Mouse (Mus musculus) kidney, embryonic 15.5 days (tissue): ENCODE measurements around the gene Cct3. TPM values are rescaled to one million over a fixed set of nuclear protein-coding genes. Genes with fewer than 3 reads are reported as not detected.
"Not testable (repeated sequence)": the region's sequence is repeated elsewhere in the genome, so short reads cannot be mapped to it uniquely, and the experiment has no call there.

ENCODE experiments used
- ATAC-seq: fragments of 200-750 bp; cut with Nextera tagmentation; replicated peaks from 2 replicates; pipeline ENCODE4 v1.8.0; 2017; ENCODE audit warnings: moderate TSS enrichment; ENCODE audit not compliant: low FRiP score
- H3K27ac ChIP-seq: fragments of 300-500 bp; sonication (generic); 2 replicates; pipeline ENCODE4 v1.5.1; 2015; ENCODE audit warnings: mild to moderate bottlenecking, inconsistent platforms
- H3K27me3 ChIP-seq: fragments of 300-500 bp; sonication (generic); 2 replicates; pipeline ENCODE4 v1.6.1; 2015; ENCODE audit warnings: inconsistent platforms
- H3K36me3 ChIP-seq: fragments of 300-500 bp; sonication (generic); 2 replicates; pipeline ENCODE4 v1.6.1; 2015; ENCODE audit warnings: inconsistent platforms
- H3K4me1 ChIP-seq: fragments of 300-500 bp; sonication (generic); 2 replicates; pipeline ENCODE4 v1.6.1; 2015; ENCODE audit warnings: inconsistent platforms
- H3K4me2 ChIP-seq: fragments of 300-500 bp; sonication (generic); 2 replicates; pipeline ENCODE4 v1.6.1; 2015; ENCODE audit warnings: moderate library complexity, mild to moderate bottlenecking, inconsistent platforms
- H3K4me3 ChIP-seq: fragments of 300-500 bp; sonication (generic); replicated peaks from 2 replicates; pipeline ENCODE4 v1.5.1; 2015; ENCODE audit warnings: mild to moderate bottlenecking, inconsistent platforms
- H3K9ac ChIP-seq: fragments of 300-500 bp; sonication (generic); 2 replicates; pipeline ENCODE4 v1.6.1; 2015; ENCODE audit warnings: mild to moderate bottlenecking, inconsistent platforms
- H3K9me3 ChIP-seq: fragments of 300-500 bp; sonication (generic); replicated peaks from 2 replicates; pipeline ENCODE4 v1.6.1; 2016; ENCODE audit warnings: inconsistent platforms
- WGBS: fragments of 180-500 bp; shearing (Covaris S2); methylation state at CpG from one replicate; pipeline ENCODE4 v1.1.7; 2015; ENCODE audit warnings: mixed read lengths; 5-methylcytosine and 5-hydroxymethylcytosine counted together
- polyA plus RNA-seq: library from polyadenylated mRNA; unstranded; fragments of >200 nt; fragmentation: Nextera tagmentation; extraction: Ambion mirVana; gene quantifications from 2 replicates; pipeline ENCODE4 v1.2.1, GENCODE M21; 2015

Cct3 gene
- polyA plus RNA-seq: 587 and 599 TPM in 2 replicates

DNA sequence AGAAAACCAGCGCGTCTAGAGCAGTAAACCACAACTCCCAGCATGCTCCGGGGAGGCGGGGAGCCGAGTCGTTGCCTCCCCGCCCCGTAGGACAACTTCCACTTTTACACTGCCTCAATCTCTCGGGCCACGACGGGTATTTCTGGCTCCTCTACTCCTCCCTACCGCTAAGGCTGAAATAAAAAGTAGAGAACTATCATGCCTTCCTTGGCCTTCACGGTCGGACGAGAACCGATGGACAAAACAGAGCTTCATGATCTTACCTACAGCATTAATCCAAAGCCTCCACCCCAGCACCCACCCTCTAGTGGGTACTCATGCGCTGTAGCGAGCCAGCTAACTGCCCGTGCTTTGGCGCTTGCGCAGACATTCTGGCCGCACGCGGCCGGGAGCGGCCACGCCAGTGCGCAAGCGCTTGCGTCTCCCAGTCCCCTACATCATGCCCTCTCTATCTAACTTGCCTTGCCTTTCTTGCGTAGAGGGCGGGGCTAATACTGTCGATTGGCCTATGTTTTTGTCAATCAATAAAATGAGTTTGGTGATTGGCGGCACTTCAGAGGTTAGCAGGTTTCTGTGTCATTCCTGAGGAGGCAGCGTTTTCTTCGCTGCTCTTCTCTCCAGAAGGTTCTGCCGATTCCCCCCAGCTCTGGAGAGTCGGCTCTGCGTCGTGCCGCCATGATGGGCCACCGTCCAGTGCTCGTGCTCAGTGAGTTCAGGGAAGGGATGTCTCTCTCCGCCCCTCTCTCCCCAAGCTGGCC, at the start of gene Cct3, which contains the start of gene Tsacc:
Gene Cct3 (plus strand): TSS at position 556 of the 758 bp plus-strand sequence.
Gene Tsacc (minus strand): TSS at position 439 of the 758 bp plus-strand sequence.
- Histone ChIP-seq H3K36me3 (peaks cover 29% of the 10 kb centered on the region), H3K4me1 (peaks cover 10% of the 10 kb centered on the region), H3K4me2 (peak within 1 kb of the TSS; percentile 67), H3K27me3 (no peaks in the 10 kb centered on the region), H3K9ac (peak within 1 kb of the TSS; percentile 78), H3K4me3 (peak within 1 kb of the TSS; percentile 80), H3K27ac (peak within 1 kb of the TSS; percentile 97), H3K9me3 (no peaks in the 10 kb centered on the region)
- peak; percentile 99 for ATAC-seq
- WGBS: under 1% methylated on average over 44 of the region's 44 CpGs

DNA sequence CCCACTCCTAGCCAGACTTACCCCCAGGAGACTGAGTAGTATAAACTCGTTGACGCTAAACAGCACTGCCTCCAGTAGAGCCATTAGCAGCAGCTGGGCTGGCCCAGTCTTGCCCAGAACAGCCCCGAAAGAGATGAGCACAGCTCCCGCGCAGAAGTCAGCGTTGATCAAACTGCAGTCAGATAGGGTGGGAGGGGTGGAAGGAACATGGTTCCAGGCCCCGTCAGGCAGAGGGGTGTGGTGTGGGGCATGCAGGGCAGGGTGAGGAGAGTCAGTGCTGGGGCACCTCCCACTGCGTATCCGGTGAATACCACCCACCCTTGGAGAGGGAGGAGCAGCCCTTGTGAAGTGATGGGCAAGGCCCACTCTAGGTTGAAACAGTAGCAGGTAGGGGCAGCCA, 49.2 kb upstream of the Cct3 start:
- no peak overlapping the region for H3K4me3 ChIP-seq
- no peaks in the 10 kb centered on the region for H3K4me1 ChIP-seq
- ATAC-seq: no peak
- no peak overlapping the region for H3K27ac ChIP-seq
- no peak overlapping the region for H3K9ac ChIP-seq
- H3K27me3 ChIP-seq: peaks cover 54% of the 10 kb centered on the region
- no peak overlapping the region for H3K4me2 ChIP-seq
- 46% methylated on average over 9 of the region's 9 CpGs for WGBS
- H3K9me3 ChIP-seq: no peaks in the 10 kb centered on the region
- no peaks in the 10 kb centered on the region for H3K36me3 ChIP-seq

DNA sequence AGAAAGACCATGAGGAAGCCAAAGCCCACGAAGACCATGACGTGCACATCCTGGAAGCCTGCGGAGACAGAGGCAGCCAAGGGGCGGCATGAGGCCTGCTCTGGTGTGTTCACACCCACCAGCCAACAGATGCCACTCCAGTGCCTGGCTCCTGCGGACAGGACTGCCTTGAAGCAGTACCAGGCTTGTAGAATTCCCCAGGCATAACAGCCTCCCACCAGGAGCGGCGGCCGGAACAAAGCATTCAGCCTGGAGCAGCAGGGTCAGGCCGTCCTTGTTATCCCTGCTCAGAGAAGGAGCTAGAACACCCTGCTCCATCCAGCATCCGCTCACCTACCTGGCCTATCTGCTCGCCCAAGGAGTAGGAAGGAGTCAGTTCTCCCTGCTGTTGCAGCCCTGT, 48.5 kb upstream of the Cct3 start:
- H3K27ac ChIP-seq: no peak overlapping the region
- no peak for ATAC-seq
- no peak overlapping the region for H3K4me2 ChIP-seq
- no peak overlapping the region for H3K9ac ChIP-seq
- 69% methylated on average over 11 of the region's 11 CpGs for WGBS
- no peaks in the 10 kb centered on the region for H3K4me1 ChIP-seq
- H3K4me3 ChIP-seq: no peak overlapping the region
- peaks cover 54% of the 10 kb centered on the region for H3K27me3 ChIP-seq
- H3K9me3 ChIP-seq: no peaks in the 10 kb centered on the region
- H3K36me3 ChIP-seq: no peaks in the 10 kb centered on the region

DNA sequence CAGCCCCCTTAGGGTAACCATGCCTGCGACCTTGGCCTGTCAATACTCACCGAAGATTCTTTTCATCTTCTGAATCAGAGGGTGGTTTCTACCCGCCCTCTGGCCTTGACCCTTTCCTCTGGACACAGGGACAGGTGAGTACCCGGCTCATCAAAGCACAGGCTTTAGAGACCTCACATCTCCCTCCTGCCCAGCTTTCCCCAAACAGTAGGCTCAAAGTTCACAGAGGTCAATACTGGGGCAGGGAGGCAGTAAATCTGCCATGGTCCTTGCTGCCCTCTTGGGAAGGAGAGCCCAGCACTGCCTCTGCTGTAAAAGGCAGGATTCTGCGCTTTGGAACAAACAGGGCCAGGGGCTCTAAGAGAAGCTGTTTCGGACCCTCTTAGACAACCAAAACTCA, 44.2 kb upstream of the Cct3 start:
- Histone ChIP-seq H3K36me3 (no peaks in the 10 kb centered on the region), H3K9me3 (no peaks in the 10 kb centered on the region), H3K9ac (no peak overlapping the region), H3K4me1 (peaks cover 30% of the 10 kb centered on the region), H3K27ac (no peak overlapping the region), H3K4me3 (no peak overlapping the region), H3K27me3 (peaks cover 46% of the 10 kb centered on the region), H3K4me2 (no peak overlapping the region)
- 48% methylated on average over 6 of the region's 6 CpGs for WGBS
- no peak for ATAC-seq

DNA sequence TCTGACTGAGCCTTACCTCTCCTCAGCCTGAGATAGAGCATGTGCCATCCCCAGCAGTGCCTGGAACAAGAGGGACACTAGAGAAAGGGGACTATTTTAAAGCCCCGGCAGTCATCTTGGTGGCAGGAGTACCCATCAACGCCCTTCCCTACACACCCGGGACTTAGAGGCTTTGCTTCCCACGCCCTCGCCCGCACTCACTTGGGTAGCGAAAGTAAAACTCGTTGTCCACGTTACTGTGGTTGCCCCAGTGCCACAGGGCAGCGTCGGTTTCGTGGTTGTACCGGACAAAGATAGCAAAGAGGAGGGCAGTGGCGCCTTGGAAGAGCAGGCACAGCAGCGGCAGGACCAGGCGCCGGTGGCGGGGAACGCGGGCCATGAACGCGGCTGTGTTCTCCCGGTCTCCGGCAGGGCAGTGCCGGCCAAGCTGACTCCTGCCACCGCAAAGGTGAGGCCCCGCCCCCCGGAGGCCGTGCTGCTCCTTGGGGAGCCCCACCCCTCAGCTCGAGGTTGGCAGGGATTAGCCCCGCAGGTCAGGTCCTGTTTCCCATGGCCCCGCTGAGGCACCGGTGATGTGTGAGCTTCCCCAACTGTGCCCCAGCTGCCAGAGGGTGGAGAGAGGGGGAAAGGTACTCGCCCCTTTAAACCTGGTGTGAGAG, 42.5 kb upstream of the Cct3 start, which contains the start of gene Rhbg:
Gene Rhbg (minus strand): TSS at position 442 of the 659 bp plus-strand sequence.
- Histone ChIP-seq H3K9me3 (no peaks in the 10 kb centered on the region), H3K4me2 (peak within 1 kb of the TSS; percentile 66), H3K9ac (peak within 1 kb of the TSS; percentile 35; the same call in 1 of the 2 replicates), H3K27me3 (peaks cover 43% of the 10 kb centered on the region), H3K4me3 (peak within 1 kb of the TSS; percentile 39), H3K27ac (no peak within 1 kb of the TSS), H3K36me3 (no peaks in the 10 kb centered on the region), H3K4me1 (peaks cover 30% of the 10 kb centered on the region)
- 2% methylated on average over 34 of the region's 34 CpGs for WGBS
- ATAC-seq: peak; percentile 61; the same call in 1 of the 2 replicates

DNA sequence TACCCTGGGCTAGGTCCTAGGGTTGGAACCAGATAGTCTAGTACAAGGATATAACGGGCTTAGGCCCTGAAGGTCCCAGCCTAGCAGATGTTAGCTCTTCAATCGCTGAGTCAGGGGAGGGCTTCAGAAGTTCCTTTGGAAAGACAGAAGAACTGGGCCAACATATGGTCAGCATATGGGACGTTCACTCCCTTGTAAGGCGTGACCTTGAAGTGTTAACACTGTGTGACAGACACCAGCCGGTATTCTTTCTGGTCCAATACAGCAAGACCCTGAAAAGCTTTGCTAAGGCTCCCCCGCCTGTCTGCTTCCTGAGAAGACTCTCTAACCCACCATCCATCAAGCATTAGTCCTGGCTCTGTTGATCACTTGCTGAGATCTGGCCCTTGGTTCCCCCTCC, 41.0 kb upstream of the Cct3 start:
- Histone ChIP-seq H3K4me3 (no peak overlapping the region), H3K4me1 (peaks cover 30% of the 10 kb centered on the region), H3K4me2 (no peak overlapping the region), H3K9me3 (no peaks in the 10 kb centered on the region), H3K36me3 (no peaks in the 10 kb centered on the region), H3K9ac (no peak overlapping the region), H3K27ac (peak overlapping the region; percentile 60; the same call in 1 of the 2 replicates), H3K27me3 (peaks cover 43% of the 10 kb centered on the region)
- peak; percentile 50; the same call in 1 of the 2 replicates for ATAC-seq
- WGBS: 36% methylated on average over 6 of the region's 6 CpGs

DNA sequence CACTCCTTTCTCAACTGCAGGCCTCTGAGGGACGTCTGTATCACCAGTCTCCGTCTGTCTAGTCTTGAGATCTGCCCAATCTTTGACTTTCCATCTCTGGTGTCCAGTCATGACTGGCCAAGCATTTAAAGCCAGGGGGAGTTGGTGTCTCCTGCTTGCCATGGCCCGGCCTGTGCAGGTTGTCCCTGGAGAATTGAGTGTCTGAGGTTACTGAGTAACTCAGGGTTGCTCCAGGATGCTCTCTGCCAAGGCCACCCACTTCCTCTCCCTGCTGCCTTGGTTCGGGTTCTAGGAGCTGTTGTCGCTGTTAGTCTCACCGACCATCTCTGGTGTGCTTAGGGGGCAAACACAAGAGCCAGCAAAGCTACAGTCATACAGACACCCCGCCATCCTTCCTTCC, 40.5 kb upstream of the Cct3 start:
- Histone ChIP-seq H3K9ac (no peak overlapping the region), H3K27me3 (peaks cover 43% of the 10 kb centered on the region), H3K4me3 (no peak overlapping the region), H3K4me2 (no peak overlapping the region), H3K27ac (peak overlapping the region; percentile 60; the same call in 1 of the 2 replicates), H3K9me3 (no peaks in the 10 kb centered on the region), H3K4me1 (peaks cover 30% of the 10 kb centered on the region), H3K36me3 (no peaks in the 10 kb centered on the region)
- peak; percentile 69; the same call in 1 of the 2 replicates for ATAC-seq
- 40% methylated on average over 7 of the region's 7 CpGs for WGBS

DNA sequence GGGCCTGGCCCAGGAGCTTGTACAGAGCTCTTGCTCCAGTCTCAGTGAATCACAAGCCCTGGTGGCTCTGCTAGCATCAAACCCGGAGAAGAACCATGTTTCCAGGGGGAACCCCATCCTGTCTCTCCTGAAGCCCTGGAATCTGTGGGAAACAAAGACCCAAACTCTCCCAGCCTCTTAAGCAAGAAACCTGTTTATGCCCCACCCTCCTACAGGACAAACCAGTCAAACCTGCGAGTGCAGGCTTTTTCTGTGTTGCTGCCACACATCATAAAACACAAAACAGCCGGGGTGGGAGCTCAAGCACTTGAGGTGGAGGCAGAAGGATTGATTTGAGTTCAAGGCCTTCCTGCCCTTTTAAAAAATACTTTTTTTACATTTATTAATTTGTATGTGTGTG, 34.6 kb upstream of the Cct3 start:
- no peak overlapping the region for H3K4me2 ChIP-seq
- H3K27ac ChIP-seq: peak overlapping the region; percentile 41; the same call in 1 of the 2 replicates
- H3K9ac ChIP-seq: no peak overlapping the region
- 51% methylated on average over 3 of the region's 3 CpGs for WGBS
- ATAC-seq: no peak
- no peaks in the 10 kb centered on the region for H3K4me1 ChIP-seq
- no peaks in the 10 kb centered on the region for H3K9me3 ChIP-seq
- H3K4me3 ChIP-seq: no peak overlapping the region
- no peaks in the 10 kb centered on the region for H3K36me3 ChIP-seq
- H3K27me3 ChIP-seq: 0 out of 2 replicates have a peak, but pooled peaks cover 6% of the 10 kb centered on the region

DNA sequence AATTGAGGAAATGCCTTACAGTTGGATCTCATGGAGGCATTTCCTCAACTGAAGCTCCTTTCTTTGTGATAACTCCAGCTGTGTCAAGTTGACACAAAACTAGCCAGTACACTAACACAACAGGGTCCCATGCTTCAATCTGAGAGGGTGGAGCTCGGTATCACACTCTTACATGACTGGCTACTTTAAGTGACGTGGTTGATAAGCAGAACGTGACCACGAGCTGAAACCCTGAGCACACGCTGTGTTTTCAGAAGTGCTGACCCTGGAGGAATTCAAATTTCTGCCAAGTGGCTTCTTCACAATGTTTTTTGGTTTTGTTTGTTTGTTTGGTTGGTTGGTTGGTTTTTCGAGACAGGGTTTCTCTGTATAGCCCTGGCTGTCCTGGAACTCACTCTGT, 28.9 kb upstream of the Cct3 start:
- not testable (repeated sequence) for H3K27ac ChIP-seq, H3K27me3 ChIP-seq, H3K9me3 ChIP-seq, H3K9ac ChIP-seq, H3K4me1 ChIP-seq, H3K4me2 ChIP-seq, H3K4me3 ChIP-seq, ATAC-seq, H3K36me3 ChIP-seq
- 84% methylated on average over 6 of the region's 6 CpGs for WGBS

DNA sequence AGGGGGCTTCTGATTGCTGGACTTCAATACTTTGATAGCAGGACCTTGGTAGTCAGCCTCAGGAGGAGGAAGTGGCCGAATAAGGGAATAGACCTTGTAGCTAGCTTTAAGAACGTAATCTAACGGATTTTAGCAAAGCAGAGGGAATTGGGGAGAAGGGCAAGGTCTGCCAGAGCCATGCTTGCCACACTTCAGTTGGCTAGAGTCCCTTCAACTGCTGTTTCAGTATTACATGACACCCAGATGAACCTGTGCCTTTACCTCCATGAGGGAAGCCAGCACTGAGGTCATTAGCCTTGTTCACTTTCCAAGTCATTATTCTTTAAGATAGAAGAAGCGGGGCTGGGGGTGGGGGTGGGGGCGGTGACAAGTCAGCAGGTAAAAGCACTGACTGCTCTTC, 27.9 kb upstream of the Cct3 start:
- Histone ChIP-seq H3K9me3 (no peaks in the 10 kb centered on the region), H3K36me3 (no peaks in the 10 kb centered on the region), H3K27me3 (no peaks in the 10 kb centered on the region), H3K27ac (no peak overlapping the region), H3K4me1 (no peaks in the 10 kb centered on the region), H3K9ac (no peak overlapping the region), H3K4me2 (no peak overlapping the region), H3K4me3 (no peak overlapping the region)
- no peak for ATAC-seq
- WGBS: 83% methylated on average over 5 of the region's 5 CpGs

DNA sequence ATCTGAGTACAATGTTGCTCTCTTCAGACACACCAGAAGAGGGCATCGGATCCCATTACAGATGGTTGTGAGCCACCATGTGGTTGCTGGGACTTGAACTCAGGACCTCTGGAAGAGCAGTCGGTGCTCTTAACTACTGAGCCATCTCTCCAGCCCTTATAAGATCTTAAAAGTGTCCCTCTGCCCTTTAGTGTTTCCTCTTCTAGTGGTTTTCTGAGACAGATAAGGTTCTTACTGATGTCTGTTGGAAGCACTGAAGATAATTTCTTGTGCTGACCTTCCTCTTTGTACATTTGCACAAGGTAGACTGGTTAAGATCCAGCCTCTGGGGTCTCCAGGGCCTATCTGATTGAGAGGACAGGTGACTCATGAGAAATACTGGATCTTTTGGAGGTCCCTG, 25.6 kb upstream of the Cct3 start:
- 98% methylated on average over 2 of the region's 2 CpGs for WGBS
- not testable (repeated sequence) for ATAC-seq, H3K4me2 ChIP-seq

DNA sequence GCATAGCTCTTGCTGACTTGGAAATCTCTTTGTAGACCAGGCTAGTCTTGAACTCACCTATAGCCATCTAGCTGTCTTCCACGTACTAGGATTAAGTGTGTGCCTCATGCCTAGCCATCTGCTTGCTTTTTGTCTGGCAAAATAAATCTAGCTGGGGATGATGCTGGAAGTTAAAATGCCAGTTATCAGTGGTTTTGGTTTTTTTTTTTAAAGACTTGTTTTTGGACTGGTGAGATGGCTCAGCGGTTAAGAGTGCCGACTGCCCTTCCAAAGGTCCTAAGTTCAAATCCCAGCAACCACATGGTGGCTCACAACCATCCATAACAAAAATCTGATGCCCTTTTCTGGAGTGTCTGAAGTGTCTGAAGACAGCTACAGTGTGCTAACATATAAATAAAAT, 25.1 kb upstream of the Cct3 start:
- Histone ChIP-seq H3K9ac (no peak overlapping the region), H3K9me3 (no peaks in the 10 kb centered on the region), H3K4me2 (no peak overlapping the region), H3K4me3 (no peak overlapping the region), H3K36me3 (no peaks in the 10 kb centered on the region), H3K27ac (no peak overlapping the region), H3K27me3 (no peaks in the 10 kb centered on the region), H3K4me1 (no peaks in the 10 kb centered on the region)
- WGBS: 83% methylated on average over 3 of the region's 3 CpGs
- ATAC-seq: no peak

More for the DNA sequence above, 25.6 kb upstream of the Cct3 start:
- not testable (repeated sequence) for H3K4me1 ChIP-seq, H3K9ac ChIP-seq, H3K9me3 ChIP-seq, H3K4me3 ChIP-seq, H3K27ac ChIP-seq, H3K36me3 ChIP-seq, H3K27me3 ChIP-seq
